Mouse (Mus musculus) heart, postnatal 36 days (tissue): ENCODE data around the gene Asb12. TPM values are rescaled to one million over a fixed set of nuclear protein-coding genes. Genes with fewer than 3 reads are reported as not detected.
"Not testable (repeated sequence)": the region's sequence is repeated elsewhere in the genome, so short reads cannot be mapped to it uniquely, and the experiment has no call there.

Experiments used
- DNase-seq, 2 experiments: peaks; one replicate each; pipeline ENCODE4 v3.0.0; 2021 to 2022
- intact Hi-C: fragments of 180-260 bp; cut with DNase I; formaldehyde crosslinking; loops from one replicate; pipeline ENCODE4 v1.15.1; 2025
- total RNA-seq, 2 experiments: library from RNA; stranded (reverse); gene quantifications; 2 replicates each; pipeline ENCODE4 v1.2.3; 2021

The Asb12 gene
- 10 to 100 TPM; 16.3 to 16.9 TPM for total RNA-seq

DNA sequence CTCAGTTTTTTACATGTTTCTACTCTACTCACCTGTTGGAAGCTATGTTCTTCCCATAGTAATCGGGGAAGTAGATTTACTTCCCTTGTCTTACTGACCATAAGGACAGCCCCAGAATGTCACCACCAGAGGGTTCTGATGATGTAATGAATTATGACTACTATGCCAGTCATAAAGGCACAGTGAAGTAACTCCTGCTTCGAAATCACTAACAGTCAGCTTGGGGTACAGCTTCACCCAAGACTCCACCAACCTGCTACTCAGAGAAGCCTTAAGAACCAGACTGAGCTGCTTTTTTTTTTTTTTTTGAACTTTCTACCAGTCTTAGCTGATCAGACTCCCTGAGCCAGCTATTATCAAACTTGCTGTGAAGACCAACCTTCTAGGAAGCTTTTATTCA is at the start of gene Asb12, which contains the start of gene Pfn5:
Asb12 (minus strand) TSS at position 101 of the 400 bp plus-strand sequence.
Pfn5 (plus strand) TSS at position 218 of the 400 bp plus-strand sequence.
- intact Hi-C loops: no loop called here
- no peak for DNase-seq

DNA sequence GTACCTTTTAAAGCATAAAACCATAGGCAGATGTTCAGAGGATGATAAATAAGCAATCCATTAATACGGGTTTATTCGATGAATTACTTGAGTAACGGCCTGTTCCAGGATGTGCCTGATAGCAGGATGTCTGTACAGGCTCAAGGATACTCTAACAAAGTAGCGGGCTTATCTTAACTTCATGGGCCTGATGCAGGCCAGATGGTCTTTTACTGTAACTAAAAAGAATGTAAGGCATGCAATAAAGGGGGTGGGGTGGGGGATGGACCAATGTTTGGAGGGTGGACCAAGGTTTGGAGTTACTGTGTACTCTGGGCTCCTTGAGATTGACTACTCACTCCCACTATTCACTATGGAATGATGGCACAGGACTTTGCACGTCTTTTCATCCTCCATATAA is 42.8 kb upstream of the Asb12 start:
- no peak for DNase-seq
- intact Hi-C loops: no loop called here

DNA sequence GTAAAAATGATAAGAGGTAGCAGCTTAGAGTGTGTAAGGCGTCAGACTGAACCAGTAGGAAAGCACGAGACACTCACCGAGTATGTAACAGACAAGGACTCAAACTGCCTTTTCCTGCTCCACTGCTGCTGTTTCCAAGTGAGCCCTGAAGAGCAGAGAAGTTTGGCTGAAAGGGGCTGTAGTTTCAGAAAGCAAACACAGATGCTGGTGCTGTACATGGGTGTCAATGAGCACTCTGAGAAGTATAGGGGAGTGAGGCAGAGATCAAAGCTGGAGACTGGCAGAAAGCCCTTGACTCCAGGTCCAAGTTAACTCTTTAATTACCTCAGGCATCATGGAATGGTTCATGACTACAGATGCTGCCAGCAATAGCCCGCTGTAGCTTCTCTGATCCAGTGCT is 3.5 kb downstream of the Asb12 start:
- intact Hi-C loops: no loop called here
- no peak for DNase-seq

DNA sequence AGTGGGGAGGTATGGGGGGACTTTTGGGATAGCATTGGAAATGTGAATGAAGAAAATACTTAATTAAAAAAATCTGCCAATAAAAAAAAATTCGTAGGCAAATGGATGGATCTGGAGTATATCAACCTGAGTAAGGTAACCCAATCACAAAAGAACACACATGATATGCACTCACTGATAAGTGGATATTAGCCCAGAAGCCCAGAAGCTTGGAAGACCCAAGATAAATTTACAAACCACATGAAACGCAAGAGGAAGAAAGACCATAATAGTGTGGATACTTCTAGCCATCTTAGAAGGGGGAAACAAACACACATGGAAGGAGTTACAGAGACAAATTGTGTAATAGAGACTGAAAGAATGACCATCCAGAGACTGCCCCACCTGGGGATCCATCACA is 22.3 kb downstream of the Asb12 start:
- intact Hi-C loops, DNase-seq: not testable (repeated sequence)

DNA sequence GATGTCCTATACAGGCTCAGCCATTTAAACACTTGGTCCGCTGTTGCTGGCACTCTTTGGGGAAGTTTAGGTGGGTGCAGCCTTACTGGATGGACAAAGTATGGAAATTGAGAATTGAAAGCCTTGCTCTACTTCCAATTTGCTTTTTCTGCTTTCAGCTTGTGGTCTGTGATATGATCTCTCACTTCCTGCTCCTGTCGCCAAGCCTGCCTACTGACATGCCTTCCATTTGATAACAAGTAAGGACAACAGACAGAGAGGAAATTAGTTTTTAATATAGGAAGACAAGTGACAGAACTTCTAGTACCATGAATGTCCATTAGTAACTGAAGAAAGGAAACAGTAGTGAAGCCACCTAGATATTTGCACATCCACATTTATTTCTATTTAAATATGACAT is 32.6 kb downstream of the Asb12 start:
- intact Hi-C loops: no loop called here
- no peak for DNase-seq

DNA sequence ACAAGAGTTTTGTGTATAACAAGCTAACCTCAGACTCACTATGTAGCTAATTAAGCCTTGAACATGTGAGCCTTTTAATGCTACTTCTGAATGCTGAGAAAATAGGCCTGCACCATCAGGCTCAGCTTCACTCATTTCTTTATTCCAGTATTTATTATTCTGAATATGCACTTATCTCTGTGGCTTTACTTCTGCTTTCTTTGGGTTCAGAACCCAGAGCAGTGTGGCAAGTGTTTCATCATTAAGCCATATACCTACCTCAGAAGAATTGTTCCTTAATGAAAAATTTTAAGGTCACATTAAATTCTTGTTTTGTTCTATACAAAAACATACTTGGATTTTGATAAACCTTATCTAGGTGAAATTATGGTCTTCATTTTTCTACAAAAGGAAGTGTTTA is 33.9 kb downstream of the Asb12 start:
- intact Hi-C loops: no loop called here
- no peak for DNase-seq

DNA sequence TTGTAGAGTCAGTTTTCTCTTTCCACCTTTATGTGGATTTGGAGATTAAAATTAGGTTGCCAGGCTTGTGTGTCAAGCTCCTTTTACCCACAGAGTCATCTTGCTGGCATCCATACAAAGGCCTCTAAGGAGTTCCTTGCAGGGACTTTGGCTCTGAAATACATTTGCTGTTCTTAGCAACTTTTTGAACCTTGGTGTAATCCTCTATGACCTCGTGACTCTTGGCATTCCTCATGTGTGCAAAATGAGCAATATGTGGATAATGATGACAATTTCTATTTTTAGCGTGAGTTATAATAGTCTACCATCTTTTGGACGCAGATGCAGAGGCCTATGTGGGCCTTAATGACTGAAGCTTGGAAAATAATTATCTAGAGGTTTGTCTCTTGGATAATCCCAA is 100.6 kb downstream of the Asb12 start:
- intact Hi-C loops: no loop called here
- no peak for DNase-seq

DNA sequence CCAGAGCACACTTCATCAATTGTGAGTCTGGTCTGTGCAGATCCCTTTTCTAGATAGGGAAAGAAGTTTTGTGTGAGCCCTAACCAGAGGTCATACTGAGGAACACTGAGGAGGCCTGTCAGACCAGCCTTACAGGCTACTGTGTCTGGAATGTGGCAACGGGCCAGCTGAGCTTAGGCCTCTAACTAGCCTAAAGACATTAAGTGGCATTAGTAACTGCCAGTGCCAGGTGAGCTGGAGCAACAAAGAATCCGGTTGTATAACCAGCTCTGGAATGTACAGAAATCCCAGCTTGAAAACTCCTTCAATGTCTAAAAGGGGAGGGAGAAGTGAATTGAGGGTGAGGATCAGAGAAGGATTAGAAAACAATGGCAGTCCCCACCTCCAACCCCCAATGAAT is 111.9 kb downstream of the Asb12 start:
- DNase-seq: no peak
- intact Hi-C loops: loop anchor here (10.0 kb wide), 2 partner anchors 281 to 421 kb away; partner anchors contain the start of gene Spin4

DNA sequence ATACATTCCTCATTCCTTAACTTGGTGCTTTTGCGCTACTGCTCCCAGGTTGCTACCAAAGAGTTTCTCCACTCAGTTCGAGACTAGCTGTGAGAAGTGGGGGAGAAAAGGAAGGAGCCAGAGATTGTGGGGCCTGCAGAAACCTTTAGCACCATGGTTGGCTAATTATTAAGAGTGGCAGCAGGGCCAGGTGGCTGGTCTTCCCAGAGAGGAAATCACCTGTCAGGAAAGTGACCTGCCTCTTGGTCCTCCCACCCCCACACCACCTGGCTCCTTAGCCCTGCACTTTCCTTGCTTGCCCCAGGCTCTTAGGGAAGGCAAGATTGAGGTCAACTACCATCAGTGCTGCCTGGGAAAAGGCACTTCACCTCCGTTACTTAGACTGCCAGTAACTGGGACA is 112.6 kb downstream of the Asb12 start:
- DNase-seq: no peak
- intact Hi-C loops: loop anchor here (10.0 kb wide), 2 partner anchors 280 to 420 kb away; partner anchors contain the start of gene Spin4

DNA sequence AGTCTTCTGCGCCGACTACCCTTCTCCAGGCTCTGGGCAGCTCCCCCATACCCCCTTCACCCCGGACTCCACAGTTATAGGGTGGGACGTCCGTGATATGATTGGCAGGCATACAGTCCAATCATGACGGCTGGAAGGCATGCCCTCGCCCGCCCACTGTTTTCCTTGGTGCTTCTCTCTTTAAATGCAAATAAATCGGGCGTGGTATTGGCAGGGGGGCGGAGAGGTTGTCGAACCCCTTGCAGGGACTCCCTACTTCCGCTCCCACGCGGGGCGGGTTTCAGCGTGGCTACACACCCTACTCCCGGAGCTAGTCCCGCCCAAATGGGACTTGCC is 113.0 kb downstream of the Asb12 start, which contains the start of gene Amer1:
Amer1 (minus strand) TSS at position 97 of the 336 bp plus-strand sequence.
- intact Hi-C loops: loop anchor here (5.0 to 10.0 kb wide), 3 partner anchors 213 to 420 kb away; partner anchors contain the start of genes Spin4 and Zc4h2

DNA sequence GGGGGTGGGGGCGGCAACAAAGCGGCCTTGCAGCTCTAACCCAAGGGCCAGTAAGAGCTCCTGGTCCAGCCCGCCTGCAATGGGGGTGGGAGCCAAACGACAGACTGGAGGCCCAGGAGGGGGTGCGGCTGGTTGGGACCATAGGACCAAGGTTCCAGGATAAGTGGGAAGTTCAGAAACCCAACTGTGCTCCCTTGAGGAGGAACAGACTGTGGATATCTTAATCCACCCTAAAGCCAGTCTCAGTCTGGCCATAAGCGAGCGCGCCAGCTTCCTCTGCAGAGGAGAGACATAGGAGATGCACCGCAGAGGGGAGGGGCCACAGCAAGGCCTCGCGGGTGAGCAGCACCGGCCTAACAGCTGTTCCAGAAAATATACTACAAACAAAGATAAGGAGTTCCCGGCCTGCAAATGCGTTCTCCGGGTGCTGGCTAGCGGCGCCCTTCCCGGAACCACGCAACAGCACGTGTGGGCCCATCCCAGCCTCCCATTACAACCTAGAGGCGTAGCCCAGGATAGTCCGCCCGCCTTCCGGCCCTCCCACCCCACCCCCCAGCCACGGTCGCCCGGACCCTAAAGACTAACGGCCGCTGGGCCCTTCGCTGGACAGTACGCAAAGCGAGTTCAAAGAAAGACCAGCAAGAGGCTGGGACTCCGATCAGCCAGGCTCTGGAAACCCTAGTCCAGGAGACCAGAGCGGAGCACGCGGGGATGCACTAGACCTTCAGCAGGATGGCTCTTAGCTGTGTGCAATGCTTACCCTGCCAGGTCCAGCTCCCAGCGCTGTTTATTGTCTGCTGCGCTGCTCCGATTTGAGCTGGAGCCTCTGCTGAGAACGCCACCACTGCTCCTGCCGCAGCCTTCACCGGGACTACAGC is 113.7 kb downstream of the Asb12 start:
- intact Hi-C loops: loop anchor here (5.0 to 10.0 kb wide), 3 partner anchors 213 to 419 kb away; partner anchors contain the start of genes Spin4 and Zc4h2

More for the DNA sequence above, 113.0 kb downstream of the Asb12 start, which contains the start of gene Amer1:
- DNase-seq: peak; percentile 89 to 91

DNA sequence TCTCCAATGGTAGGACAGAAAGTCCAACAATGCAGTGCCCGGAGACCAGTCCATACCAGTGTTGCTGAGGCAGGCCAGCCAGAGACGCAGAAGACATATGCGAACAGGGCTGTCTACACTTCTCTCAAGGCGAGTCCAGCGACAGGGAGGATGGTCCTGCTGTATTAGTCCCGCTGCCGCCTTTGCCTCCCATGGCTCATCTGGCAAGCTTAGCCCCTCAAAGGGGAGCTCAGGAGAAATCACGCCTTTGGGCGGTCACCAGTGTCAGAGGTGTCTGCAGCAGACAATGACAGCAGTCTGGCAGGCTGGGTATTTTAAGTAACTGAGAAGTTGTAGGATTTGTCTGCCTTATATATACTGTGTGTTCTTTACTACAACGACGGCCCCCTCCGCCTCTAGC is 114.4 kb downstream of the Asb12 start:
- DNase-seq: peak; percentile 2 to 8
- intact Hi-C loops: loop anchor here (5.0 to 10.0 kb wide), 3 partner anchors 214 to 419 kb away; partner anchors contain the start of genes Spin4 and Zc4h2

More for the DNA sequence above, 113.7 kb downstream of the Asb12 start:
- DNase-seq: peak in 1 of 2 experiments; percentile 46

DNA sequence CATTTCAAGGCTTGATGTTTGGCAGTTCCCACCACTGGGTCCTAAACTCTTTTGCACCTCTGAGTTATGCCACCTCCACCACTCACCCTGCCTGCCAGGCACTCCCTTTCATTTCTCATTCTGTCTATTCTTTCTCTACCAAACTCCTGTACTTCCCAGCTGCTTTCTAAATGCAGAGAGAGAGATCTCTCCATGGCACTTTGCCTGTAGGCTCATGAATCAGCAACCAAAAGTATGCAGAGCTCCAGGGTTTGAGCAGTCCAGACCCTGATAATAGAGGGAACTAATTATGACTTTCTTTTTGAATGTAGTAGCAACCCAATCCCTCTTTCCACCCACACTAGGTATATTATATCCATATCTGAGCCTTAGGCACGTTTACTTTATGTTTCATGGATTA is 115.5 kb downstream of the Asb12 start:
- no peak for DNase-seq
- intact Hi-C loops: loop anchor here (5.0 to 10.0 kb wide), 3 partner anchors 215 to 417 kb away; partner anchors contain the start of genes Spin4 and Zc4h2

DNA sequence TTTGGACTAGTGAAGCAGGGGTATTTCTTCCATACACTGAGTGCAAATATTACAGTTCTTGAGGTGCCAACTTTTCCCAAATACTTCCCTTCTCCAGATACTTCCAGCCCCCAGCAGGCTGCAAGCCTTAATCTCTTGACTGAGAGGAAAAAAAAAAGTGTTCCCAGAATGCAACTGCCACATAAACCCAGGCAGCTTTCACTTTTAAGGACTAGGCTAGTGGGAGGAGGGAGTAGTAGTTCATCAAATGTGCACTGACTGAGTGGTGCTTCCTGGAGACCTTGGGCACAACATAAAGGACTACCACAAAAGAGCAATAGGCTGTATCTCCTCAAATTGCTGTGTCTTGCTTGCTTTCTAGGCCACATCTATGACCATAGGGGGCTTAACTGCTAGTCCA is 116.5 kb downstream of the Asb12 start:
- no peak for DNase-seq
- intact Hi-C loops: loop anchor here (5.0 to 10.0 kb wide), 3 partner anchors 216 to 416 kb away; partner anchors contain the start of genes Spin4 and Zc4h2

DNA sequence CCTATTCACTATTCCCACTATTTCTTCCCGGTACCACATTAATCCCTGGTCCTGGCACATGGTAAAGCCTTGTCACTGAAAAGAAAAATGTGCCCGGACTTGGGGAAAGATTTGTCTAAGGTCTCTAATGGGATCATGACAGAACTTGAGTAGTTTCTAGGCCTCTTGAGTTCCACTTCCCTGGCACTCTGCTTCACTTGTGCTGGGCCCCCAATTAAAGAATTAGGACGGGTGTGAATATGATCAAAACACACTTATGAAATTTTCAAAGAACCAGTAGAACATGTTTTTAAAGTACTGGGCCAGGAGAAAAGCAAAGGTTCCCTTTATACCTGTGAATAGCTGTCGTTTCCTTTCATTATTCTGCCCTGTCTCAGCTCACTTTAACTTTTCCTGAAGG is 119.3 kb downstream of the Asb12 start:
- intact Hi-C loops: no loop called here
- no peak for DNase-seq

DNA sequence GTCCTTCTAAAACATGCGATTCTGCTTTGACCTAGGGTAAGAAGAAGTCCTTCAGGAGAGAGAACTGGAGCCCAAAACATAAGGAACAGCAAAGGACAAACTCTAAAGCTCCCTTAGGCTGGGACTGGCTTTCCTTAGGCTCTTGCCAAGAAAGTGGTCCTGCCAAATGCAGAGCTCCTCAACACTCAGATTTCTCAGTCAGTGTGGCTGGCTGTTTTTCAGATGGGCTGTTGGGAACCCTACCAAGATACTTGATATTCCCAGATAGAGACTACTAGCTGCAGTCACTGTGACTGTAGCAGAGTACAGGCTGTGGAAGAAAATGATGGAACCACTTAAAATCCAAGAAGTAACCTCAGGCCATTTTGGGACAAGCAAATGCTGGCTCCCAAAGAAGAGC is 120.6 kb downstream of the Asb12 start:
- intact Hi-C loops: no loop called here
- peak; percentile 13 to 15 for DNase-seq

Other genes with a start within 250 kb of the Asb12 start
- 1 to 10 TPM; 4.6 to 6.5 TPM for gene Amer1, start 113.1 kb downstream of the Asb12 start, total RNA-seq
- not detected for gene Pfn5, start 117 bp upstream of the Asb12 start, total RNA-seq
- gene Zc4h2, start 100.5 kb upstream of the Asb12 start, total RNA-seq: 1 to 10 TPM; 1.2 to 1.3 TPM
- under 1 TPM; 0.46 to 0.69 TPM for gene Zc3h12b, start 153.7 kb upstream of the Asb12 start, total RNA-seq